Mouse (Mus musculus) telencephalon, adult 2 months (tissue): ENCODE results near the gene Pde4a.
A peak's percentile ranks its signal among the peaks of the same experiment; 100 is the strongest.

Experiments
- DNase-seq: peaks from one replicate; pipeline ENCODE4 v3.0.0-alpha.2; 2011; ENCODE audit warnings: low read depth, low spot score

Gene Pde4a

DNA sequence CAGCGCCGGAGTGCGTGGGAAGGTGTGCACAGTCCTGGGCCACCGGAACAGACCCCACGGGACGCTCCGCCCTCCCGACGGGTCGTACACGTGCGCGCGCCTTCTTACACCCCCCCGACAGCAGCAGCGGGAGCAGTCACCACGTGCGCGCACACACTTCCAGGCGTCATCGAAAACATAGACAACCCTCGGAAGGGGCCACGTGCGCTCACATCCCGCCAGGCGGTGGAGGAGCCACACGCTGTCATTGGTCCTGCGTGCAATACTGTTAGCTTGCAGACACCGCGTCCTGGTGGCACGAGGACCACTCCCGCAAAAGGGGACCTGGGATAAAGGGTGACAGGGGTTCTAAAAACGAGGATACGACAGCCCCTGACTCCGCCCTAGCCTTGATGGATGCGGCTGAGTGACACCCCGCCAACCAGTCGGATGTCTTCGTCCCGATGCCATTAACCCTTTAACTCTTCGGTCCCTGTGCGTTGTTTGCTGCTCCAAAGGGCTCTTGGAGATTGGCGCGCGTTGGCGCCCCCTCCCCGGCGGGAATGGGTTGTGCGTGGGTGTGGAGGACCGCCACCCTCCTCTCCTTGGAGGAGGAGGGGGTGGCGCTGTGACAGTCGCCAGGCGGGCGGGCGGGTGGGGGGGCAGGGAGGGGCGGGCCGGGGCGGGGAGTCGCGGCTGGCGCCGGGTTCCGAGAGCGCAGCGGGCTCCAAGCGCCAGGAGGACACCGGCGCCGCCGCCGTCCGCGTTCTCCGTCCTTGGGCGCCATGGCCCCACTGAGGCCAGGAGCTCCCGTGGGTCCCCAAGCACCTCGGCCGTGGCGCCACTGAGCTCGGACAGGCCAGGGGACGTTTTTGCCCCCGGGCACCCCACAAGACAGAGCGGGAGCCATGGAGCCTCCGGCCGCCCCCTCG is at the start of gene Pde4a:
Pde4a (plus strand) TSS at position 674 of the 911 bp plus-strand sequence.
- DNase-seq: peak; percentile 86

DNA sequence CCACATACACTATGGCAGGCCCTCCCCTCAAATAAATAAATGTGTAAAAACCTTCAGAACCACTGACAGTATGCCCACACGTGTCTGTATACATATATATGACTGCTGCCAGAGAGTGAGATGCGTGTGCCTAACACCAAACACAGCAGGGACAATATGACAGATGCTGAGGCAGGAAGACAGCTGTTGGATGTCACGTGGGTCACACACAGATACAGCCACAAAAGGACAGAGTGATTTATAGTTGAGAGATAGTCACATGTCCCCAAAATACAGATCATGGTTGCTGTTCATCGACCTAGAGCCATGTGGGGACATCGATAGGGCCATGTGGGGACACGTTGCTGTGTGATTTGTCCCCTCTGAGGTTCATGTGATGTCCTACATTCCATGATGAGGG is 48.4 kb upstream of the Pde4a start:
- no peak for DNase-seq

DNA sequence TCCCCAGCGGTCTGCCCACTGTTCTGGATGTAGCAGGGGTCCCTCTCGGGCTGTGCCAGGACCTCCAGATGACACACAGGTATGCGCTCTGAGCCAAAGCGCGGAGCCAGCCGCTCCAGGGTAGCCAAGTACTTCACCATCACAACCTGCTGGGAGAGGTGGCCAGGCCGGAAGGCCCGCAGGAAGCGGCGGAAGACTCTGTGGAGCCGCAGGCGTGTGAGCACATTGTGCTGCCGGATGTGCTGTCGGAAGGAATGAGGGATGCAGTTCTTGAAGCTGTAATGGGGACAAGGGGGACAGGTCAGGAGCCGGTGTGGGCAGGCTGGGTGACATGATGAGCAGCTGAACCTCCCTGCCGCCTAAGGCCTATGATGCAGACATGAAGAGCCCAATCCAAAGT is 44.0 kb upstream of the Pde4a start:
- DNase-seq: no peak

DNA sequence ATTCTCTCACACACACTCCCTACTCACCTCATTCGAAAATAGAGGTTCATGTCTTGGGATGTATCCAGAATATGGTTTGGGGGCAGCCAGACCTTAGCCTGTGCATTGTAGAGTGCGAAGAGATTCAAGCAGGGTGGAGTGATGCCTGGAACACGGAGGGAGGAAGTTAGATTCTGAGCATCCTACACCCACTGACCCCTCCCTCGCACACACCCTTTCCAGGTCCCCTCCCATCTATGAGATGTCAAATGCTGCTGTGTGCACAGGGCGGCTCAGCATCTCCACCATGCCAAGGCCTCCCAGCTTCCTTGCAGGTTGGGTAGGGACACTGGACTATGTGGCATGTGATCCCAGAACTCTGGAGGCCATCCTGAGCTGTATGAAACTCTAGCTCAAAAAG is 40.7 kb upstream of the Pde4a start:
- DNase-seq: no peak

DNA sequence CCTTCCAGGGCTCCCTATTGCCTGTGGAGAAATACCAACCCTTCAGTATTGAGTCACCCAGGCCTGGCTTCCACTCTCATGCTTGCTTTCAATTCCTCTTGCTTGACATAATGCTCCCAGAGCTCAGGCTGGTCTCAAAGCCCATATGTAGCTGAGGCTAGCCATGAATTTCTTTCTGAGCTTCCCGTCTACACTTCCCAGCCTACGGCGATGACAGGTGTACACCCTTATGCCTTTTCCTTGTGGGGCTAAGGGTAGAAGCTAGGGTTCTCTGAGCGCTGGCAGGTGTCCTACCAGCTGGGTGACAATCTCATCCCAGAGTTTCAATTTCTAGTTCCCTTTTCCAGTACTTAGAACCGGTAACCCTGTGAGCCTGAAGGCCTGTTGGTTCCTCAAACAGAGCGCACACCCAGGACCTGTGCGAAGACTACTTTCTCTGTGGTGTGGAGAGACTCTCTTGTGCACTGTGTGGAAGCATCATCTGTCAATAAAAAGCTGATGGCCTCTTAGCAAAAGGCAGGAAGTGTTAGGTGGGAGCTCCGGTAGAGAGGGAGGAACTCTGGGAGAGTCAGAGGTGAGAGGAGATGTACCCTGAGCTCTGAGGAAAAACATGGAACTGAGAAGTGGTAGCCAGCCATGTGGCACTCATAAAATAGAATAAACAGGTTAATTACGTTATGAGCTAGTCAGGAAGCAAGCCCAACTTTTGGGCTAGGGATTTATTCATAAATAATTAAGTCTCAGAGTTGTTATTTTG is 39.8 kb upstream of the Pde4a start:
- no peak for DNase-seq

DNA sequence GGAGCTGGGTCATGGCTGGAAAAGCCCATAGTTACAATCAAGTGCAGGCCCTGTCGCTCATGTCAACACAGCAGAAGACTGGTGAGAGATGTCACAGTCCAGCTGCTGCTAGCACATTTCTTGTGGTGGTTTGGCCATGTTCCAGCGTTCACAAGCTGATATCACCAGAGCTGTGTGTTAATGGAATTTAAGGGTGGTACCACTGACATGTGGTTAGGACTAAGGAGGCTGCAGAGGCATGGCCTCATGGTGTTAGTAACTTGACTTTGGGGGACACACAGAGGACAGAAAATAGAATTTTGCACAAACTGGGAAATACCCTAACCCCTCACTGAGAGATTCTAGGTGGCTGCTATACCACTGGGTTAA is 39.3 kb upstream of the Pde4a start:
- DNase-seq: no peak

GRCm38 (mm10) chr9:21131059-21131956 is 34.2 kb upstream of the Pde4a start, which contains the start of gene Tyk2:
Tyk2 (minus strand) TSS chr9:21131243.
- DNase-seq: peak; percentile 99

DNA sequence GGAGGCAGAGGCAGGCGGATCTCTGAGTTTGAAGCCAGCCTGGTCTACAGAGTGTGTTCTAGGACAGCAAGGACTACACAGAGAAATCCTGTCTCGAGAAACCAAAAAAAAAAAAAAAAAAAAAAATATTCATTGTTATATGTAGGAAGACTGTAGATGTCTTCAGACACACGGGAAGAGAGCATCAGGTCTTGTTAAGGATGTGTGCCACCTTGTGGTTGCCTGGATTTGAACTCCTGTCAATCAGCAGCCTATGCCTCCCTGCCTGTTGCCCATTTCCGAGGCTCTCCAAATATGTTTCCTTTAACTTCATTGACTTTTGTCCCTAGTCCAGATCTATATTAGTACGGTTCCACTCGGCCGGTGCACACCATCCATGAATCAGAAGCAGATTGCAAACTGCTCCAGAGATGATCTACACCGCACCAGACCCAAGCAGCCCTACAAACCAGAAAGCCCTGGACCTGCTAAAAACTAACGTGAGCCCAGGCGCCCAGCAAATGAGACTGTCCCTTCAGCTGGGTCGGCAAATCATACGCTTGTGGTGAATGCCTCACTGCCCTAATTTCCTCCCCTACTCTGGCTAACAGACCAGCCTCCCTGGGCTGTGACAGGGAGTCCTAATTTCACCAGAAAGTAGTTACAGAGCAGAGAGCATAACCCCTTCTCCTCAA is 33.3 kb upstream of the Pde4a start:
- no peak for DNase-seq

DNA sequence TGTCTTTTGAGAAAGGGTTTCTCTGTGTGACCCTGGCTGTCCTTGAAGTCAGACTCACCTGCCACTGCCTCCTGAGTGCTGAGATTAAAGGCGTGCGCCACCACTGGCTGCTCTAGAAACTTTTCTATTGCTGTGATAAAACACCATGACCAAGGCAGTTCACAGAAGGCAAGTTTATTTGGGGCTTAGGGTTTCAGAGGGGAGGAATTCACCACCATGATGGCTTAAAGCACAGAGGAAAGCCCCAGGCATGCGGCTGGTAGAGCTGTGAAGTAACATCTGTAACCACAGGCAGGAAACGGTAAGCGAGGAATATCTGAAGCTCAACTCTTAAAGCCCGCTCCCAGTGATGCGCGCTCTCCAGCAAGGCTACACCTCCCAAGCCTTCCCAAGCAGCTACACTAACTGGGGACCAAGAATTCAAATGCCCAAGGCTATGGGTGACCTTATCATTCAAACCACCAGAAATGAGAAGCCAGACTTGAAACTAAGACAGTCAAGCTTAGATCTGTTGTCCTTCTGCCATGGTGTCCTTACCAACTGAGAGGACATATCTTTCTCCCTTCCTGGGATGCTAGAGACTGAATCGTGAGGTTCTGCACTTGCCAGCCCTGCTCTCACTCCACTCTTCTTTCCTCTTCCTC is 32.3 kb upstream of the Pde4a start:
- DNase-seq: no peak

- no peak for DNase-seq
These were observed 30.8 kb upstream of the Pde4a start for GRCm38 (mm10) chr9:21134595-21135328.

DNA sequence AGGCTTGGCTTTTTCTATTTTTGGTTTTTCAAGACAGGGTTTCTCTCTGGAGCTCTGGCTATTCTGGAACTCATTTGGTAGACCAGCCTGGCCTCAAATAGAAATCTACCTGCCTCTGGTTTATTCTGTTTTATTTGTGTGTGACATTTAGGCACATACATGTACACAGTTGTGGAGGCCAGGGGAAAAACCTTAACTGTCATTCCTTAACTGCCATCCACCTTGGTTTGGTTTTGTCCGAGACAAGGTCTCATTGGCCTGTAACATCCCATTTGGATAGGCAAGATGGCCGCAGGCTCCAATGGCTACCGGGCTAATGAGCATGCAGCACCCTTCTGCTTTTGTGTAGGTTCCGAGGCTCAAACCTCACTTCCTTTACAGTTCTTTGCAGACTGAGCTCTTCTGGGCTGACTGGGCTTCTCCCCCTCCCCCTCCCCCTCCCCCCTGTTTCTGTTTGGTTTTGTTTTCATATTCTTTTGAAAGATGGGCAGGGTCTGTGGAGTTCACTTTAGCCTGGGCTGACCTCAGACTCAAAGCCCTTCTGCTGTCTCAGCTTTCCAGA is 30.1 kb upstream of the Pde4a start:
- no peak for DNase-seq

DNA sequence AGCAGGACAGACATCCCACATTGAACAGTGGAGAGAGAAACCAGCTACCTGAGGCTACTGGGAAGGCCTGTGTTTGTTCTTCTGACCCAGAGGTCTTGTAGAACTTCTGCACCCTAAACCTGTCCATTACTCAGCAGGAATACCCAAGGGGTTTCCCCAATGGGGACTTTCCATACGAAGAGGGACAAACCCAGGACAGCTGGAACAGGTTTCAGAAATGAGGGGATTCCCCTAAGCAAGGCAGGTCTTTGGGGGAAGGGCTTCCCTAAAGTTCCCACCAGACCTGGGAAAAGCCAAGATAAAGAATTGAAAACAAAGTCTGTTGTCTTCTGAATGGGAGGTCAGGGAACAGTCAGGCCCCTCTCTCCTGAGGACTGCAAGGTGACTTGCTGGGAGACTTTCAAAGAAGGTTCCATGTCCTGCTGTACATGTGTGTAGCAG is 29.6 kb upstream of the Pde4a start:
- no peak for DNase-seq

DNA sequence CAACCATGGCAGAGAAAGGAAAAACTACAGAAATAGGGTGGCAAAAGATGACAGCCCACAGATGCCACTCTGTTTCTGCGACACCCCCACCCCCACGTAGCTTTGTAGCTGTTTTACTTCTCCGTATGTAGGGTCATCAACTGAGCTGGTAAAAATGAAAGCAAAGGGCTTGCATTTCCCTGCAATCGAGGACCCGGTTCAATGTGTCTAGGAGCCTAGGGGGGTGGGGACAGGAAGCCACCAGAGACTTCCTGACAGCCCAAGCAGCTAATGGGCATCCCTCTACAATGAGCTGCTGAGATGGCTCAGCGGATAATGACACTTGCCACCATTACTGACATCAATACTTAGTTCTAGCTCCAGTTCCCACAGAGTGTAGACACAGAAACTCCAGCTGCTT is 29.1 kb upstream of the Pde4a start:
- no peak for DNase-seq

DNA sequence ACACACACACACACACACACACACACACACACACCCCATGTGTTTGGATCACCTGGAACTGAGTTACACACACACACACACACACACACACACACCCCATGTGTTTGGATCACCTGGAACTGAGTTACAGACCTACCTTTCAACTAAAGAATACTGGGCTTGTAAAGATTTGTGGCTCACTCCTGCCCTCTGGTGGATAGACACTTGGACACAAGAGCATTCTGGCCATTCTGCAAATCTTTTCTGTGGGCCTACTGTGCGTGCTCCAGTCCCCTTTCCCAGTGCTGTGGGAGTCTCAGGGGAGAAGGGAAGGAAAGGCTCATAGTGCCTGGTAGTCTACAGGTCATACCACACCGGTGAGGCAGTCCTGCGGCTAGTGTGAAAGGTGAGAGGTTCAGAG is 28.3 kb upstream of the Pde4a start:
- DNase-seq: no peak

DNA sequence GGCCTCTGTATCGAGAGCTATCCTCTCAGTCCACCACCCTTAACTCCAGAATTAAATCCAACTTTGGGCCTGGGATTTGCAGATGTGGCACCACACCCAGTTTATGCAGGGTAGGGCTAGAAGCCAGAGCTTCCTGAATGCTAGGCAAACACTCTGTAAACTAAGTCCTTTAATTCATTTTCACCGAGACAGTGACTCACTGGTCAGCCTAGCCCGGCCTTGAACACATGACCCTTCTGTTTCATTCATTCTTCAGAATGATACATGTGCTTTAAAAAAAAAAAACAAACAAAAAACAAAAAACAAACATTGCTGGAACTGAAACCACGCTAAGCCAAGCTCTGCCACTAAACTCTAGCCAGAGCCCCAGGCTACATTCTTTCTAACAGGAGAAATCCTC is 27.1 kb upstream of the Pde4a start:
- no peak for DNase-seq

DNA sequence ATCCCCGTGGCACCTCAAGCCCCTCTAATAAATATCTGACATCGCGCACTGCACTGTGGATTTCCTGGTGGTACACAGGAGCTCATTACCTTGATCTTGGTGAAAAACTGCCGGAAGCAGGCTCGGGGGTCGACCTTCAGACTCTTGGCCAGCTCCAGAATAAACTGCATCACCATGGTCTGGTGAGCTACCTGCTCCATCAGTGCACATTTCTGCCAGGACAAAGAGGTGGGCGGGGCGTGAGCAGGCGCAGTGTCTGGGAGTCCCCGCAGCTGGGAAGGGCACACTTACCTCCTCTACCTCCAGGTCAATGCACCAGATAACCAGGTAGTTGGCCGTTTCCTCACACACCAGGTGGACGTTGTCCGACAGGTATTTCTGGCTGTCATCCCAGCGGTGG is 23.6 kb upstream of the Pde4a start:
- no peak for DNase-seq

DNA sequence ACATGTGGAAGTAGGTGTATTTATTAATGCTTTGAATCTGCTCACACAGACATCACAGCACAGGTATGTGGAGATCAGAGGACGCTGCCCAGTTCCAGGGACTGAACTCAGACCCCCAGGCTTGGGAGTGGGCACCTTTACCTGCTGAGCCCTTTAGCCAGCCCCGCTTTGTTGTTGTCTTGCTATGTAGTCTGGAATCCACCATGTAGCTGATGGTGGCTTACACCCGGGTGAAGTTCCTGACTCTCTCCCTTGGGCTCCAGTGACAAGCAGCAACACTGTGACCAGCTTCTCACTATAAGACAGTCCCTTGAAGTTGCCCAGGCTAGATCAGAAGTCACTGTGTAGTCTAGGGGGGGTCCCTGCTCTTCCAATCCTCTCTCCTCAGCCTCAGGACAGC is 21.2 kb upstream of the Pde4a start:
- DNase-seq: no peak

- DNase-seq: no peak
These were observed 20.1 kb upstream of the Pde4a start for GRCm38 (mm10) chr9:21145431-21145830.

- no peak for DNase-seq
These were observed 18.8 kb upstream of the Pde4a start for GRCm38 (mm10) chr9:21146722-21147121.

DNA sequence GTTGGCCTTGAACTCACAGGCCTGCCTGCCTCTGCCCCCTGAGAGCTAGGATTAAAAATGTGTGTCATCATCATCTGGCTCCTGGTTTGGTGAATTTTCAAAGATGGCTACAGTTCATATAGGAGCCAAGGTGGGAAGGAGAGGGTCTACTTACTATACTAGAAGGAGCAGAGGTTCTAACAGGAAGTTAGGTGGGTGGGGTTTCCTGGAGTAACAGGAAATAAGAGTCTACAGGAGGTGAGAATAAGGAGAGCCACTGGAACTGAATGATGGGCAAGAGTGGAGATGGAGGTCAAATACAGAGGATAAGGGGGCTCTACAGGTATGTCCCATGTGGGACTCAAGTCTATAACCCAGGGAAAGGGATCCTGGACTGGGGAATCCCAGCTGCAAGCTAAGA is 17.1 kb upstream of the Pde4a start:
- no peak for DNase-seq
